Mouse (Mus musculus): ENCODE results near the gene Olfr395. TPM values are rescaled to one million over a fixed set of nuclear protein-coding genes. Genes with fewer than 3 reads are reported as not detected.
"Not testable (repeated sequence)": the region's sequence is repeated elsewhere in the genome, so short reads cannot be mapped to it uniquely, and the experiment has no call there.

Olfr395 gene
- total RNA-seq (2022): not detected

DNA sequence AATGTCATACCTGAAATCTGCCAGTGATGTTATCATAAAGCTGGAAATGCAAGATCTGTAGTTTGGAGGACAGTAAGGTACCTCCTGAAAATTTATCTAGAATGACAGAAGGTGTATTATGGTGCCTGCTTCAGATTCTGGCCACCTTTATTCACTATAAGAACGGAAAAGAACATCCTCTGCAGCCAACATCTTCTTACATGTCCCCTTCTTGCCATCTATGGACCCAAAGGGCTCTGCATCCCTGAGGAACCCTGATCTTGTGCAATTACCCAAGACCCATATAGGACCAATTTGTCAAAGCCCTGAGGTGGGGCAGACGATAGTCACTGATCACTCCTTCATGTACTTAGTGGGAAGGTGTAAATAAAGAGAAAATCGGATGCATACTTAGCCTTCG lies at the start of gene Olfr395:
Gene Olfr395, minus strand, starts transcription at position 101 of the 400 bp plus-strand sequence.
- DNase-seq (ENCODE audit: low spot score in 2 of 2): not testable (repeated sequence)

DNA sequence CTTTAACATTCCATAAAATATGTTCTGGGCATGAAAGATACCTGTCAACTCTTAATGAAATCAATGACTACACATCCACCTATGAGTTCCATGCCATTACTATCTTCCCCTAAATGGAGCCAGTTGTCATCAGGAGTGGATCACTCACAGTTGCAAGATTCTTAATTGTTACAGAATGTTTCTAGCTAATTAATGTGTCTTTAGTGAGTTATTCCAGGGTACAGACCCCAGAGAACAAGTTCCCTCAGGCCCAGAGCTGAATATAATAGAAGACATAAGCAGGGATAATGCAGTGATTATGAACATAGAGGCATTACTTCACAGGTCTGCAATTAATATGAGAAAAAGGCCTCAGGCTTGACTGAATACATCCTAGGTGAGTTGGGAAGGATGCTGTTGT lies 27.3 kb upstream of the Olfr395 start, which contains the start of gene Olfr23:
Gene Olfr23, plus strand, starts transcription at position 301 of the 400 bp plus-strand sequence.
- DNase-seq (ENCODE audit: low spot score in 2 of 2): no peak

DNA sequence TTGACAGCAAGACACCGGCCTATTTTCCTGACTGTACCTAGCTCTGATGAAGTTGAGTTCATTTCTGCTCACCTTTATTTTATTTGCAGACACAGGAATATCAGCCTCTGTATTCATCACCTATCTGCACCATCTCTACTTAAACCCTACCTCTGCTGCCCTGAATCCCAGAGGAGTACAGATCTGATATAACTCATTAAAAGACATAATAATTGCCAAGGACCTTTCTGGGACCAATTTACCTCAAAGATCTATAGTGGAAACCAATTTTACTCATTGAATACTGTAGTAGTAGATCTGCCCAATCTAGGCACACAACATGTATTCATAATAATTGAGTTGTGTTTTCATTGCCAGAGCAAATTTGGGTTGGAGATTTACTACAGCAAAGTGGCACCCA lies 18.4 kb downstream of the Olfr395 start, which contains the start of gene Olfr394:
Gene Olfr394, minus strand, starts transcription at position 101 of the 400 bp plus-strand sequence.
- no peak for DNase-seq (ENCODE audit: low spot score in 2 of 2)

Other genes with a start within 250 kb of the Olfr395 start
- not detected for gene Zfp735, start 220.5 kb downstream of the Olfr395 start, total RNA-seq (2022)
- gene Olfr389, start 128.6 kb downstream of the Olfr395 start, total RNA-seq (2022): not detected
- gene Olfr390, start 126.3 kb downstream of the Olfr395 start, total RNA-seq (2022): not detected
- not detected for gene Olfr391-ps, start 106.2 kb downstream of the Olfr395 start, total RNA-seq (2022)
- gene Olfr392, start 92.2 kb downstream of the Olfr395 start, total RNA-seq (2022): not detected
- not detected for gene Olfr393, start 57.8 kb downstream of the Olfr395 start, total RNA-seq (2022)
- not detected for gene Olfr394, start 18.5 kb downstream of the Olfr395 start, total RNA-seq (2022)
- not detected for gene Olfr23, start 27.4 kb upstream of the Olfr395 start, total RNA-seq (2022)
- not detected for gene Olfr397, start 51.5 kb upstream of the Olfr395 start, total RNA-seq (2022)
- gene Olfr398, start 81.1 kb upstream of the Olfr395 start, total RNA-seq (2022): not detected
- not detected for gene Olfr139, start 147.3 kb upstream of the Olfr395 start, total RNA-seq (2022)
- not detected for gene Olfr399, start 147.3 kb upstream of the Olfr395 start, total RNA-seq (2022)
- not detected for gene Zfp616, start 160.7 kb upstream of the Olfr395 start, total RNA-seq (2022)
- not detected for gene Olfr401, start 204.4 kb upstream of the Olfr395 start, total RNA-seq (2022)
- not detected for gene Olfr402, start 244.2 kb upstream of the Olfr395 start, total RNA-seq (2022)